Mouse (Mus musculus): Measurements from ENCODE around the gene Zbtb11.

The Zbtb11 gene

GRCm38 (mm10) chr16:55971735-55972615 is 1.7 kb upstream of the Zbtb11 start:
- DNase-seq, result no peak

- no peak for DNase-seq
Observed at GRCm38 (mm10) chr16:55972626-55973201, 969 bp upstream of the Zbtb11 start.

- peak; percentile 87 for DNase-seq
Observed at GRCm38 (mm10) chr16:55974256-55974902, 696 bp downstream of the Zbtb11 start.

GRCm38 (mm10) chr16:55974903-55975285 is 1.2 kb downstream of the Zbtb11 start:
- peak; percentile 41 for DNase-seq

- no peak for DNase-seq
Observed at GRCm38 (mm10) chr16:55986001-55986400, 12.3 kb downstream of the Zbtb11 start.

- DNase-seq, result no peak
Observed at GRCm38 (mm10) chr16:55990311-55990710, 16.6 kb downstream of the Zbtb11 start.

- no peak for DNase-seq
Observed at GRCm38 (mm10) chr16:55994235-55994634, 20.6 kb downstream of the Zbtb11 start.

GRCm38 (mm10) chr16:56006798-56007197 is 33.1 kb downstream of the Zbtb11 start:
- peak; percentile 8 for DNase-seq

- DNase-seq, result no peak
Observed at GRCm38 (mm10) chr16:56008862-56009261, 35.2 kb downstream of the Zbtb11 start.

GRCm38 (mm10) chr16:56012789-56013743 is 39.4 kb downstream of the Zbtb11 start:
- DNase-seq, result no peak

GRCm38 (mm10) chr16:56014076-56014475 is 40.4 kb downstream of the Zbtb11 start:
- DNase-seq, result no peak

GRCm38 (mm10) chr16:56019660-56020059 is 46.0 kb downstream of the Zbtb11 start:
- DNase-seq, result no peak

- no peak for DNase-seq
Observed at GRCm38 (mm10) chr16:56027854-56028629, 54.4 kb downstream of the Zbtb11 start.

- DNase-seq, result no peak
Observed at GRCm38 (mm10) chr16:56028722-56029551, 55.3 kb downstream of the Zbtb11 start.

GRCm38 (mm10) chr16:56029661-56030082 is 56.0 kb downstream of the Zbtb11 start, which contains the start of gene Pcnp:
Gene Pcnp (minus strand): TSS chr16:56029739.
- peak; percentile 99 for DNase-seq

GRCm38 (mm10) chr16:56034566-56034965 is 60.9 kb downstream of the Zbtb11 start:
- DNase-seq, result no peak

GRCm38 (mm10) chr16:56036501-56036900 is 62.8 kb downstream of the Zbtb11 start:
- DNase-seq, result no peak

GRCm38 (mm10) chr16:56037138-56038010 is 63.7 kb downstream of the Zbtb11 start, which contains the start of gene Trmt10c:
Gene Trmt10c (minus strand): TSS chr16:56037819.
- peak; percentile 94 for DNase-seq

GRCm38 (mm10) chr16:56038090-56038489 is 64.4 kb downstream of the Zbtb11 start:
- DNase-seq, result no peak
